Mouse (Mus musculus) lung, adult 2 months (tissue): ENCODE data around the gene Hist1h2af.

Experiments
- CTCF ChIP-seq: fragments of 200-500 bp; IDR thresholded peaks from 2 replicates; pipeline ENCODE4 v1.5.1; 2011; ENCODE audit warnings: mild to moderate bottlenecking, low read length, control low read depth; ENCODE audit not compliant: insufficient read depth
- POLR2A ChIP-seq: fragments of 200-500 bp; IDR thresholded peaks from 2 replicates; pipeline ENCODE4 v1.6.1; 2011; ENCODE audit warnings: low read depth, mild to moderate bottlenecking, control low read depth, low read length, borderline replicate concordance; ENCODE audit errors: extremely low read depth

- TF ChIP-seq CTCF, result no peak
- TF ChIP-seq POLR2A, result no peak
Observed at GRCm38 (mm10) chr13:23523976-23524375, 9.7 kb upstream of the Hist1h2af start.
